8 mouse cellular contexts compared by ENCODE assay signal in genomic region chr12:40223082-40223619, GRCm38 (mm10). TPM values are rescaled to one million over a fixed set of nuclear protein-coding genes. Genes with fewer than 3 reads are reported as not detected.
DNase-seq lines count a peak whose midpoint lies in the region; ATAC-seq and TF ChIP-seq lines count a peak whose summit lies in the region.

No protein-coding gene starts in this region.

- H3K27ac ChIP-seq in CH12.LX (ENCODE audit: insufficient read depth, low read depth) = peak overlapping the region; percentile 95
- H3K27ac ChIP-seq in forebrain, embryonic 12.5 days = peak overlapping the region; percentile 94
- peak overlapping the region; percentile 99 for H3K27ac ChIP-seq in heart, postnatal 0 days (ENCODE audit: low read depth)
- H3K27ac ChIP-seq in liver, embryonic 16.5 days (ENCODE audit: low read length) = peak overlapping the region; percentile 93
- H3K27ac ChIP-seq in neural tube, embryonic 13.5 days (replicated peaks) = peak overlapping the region; percentile 97
- H3K27ac ChIP-seq in testis, adult 2 months (ENCODE audit: control insufficient read depth, insufficient read depth, low read depth, low read length) = peak overlapping the region; percentile 92

- peak overlapping the region; percentile 80; the same call in 1 of the 2 replicates for H3K4me2 ChIP-seq in CH12.LX (ENCODE audit: insufficient read depth, low read depth, poor library complexity, severe bottlenecking)
- H3K4me2 ChIP-seq in forebrain, embryonic 12.5 days = peak overlapping the region; percentile 66
- H3K4me2 ChIP-seq in heart, postnatal 0 days (ENCODE audit: low read depth, low read length) = peak overlapping the region; percentile 81
- H3K4me2 ChIP-seq in liver, embryonic 16.5 days (ENCODE audit: low read depth, low read length) = peak overlapping the region; percentile 87
- peak overlapping the region; percentile 65 for H3K4me2 ChIP-seq in neural tube, embryonic 13.5 days

- no peak for TF ChIP-seq RAD21 in CH12.LX (IDR thresholded peaks at IDR 0.05; ENCODE audit: low read depth, low read length)

- DNase-seq in CH12.LX (ENCODE audit: extremely low read depth) = peak; percentile 98
- DNase-seq in c-Kit-positive CD71-positive TER-119-negative erythroid progenitor cells, embryonic 14.5 days (ENCODE audit: low read depth) = peak; percentile 96
- peak; percentile 99 for DNase-seq in heart, postnatal 0 days (ENCODE audit: low spot score)
- DNase-seq in kidney, postnatal 4 days = peak; percentile 99

- 0% methylated on average over 47 of the region's 47 CpGs for WGBS in forebrain, embryonic 12.5 days
- under 1% methylated on average over 47 of the region's 47 CpGs for WGBS in heart, postnatal 0 days
- WGBS in liver, embryonic 16.5 days (ENCODE audit: insufficient replicate concordance) = under 1% methylated on average over 47 of the region's 47 CpGs
- under 1% methylated on average over 47 of the region's 47 CpGs for WGBS in neural tube, embryonic 13.5 days

- TF ChIP-seq EP300 in CH12.LX (IDR thresholded peaks at IDR 0.05; ENCODE audit: low read length) = no peak
- no peak for TF ChIP-seq EP300 in heart, postnatal 0 days (IDR thresholded peaks at IDR 0.05; ENCODE audit: low read depth)

- TF ChIP-seq POLR2A in CH12.LX (IDR thresholded peaks at IDR 0.05; ENCODE audit: low read depth, low read length) = peak; percentile 100
- TF ChIP-seq POLR2A in testis, adult 2 months (IDR thresholded peaks at IDR 0.05; ENCODE audit: control insufficient read depth, low read depth, low read length) = peak; percentile 99

- no peak for TF ChIP-seq CTCF in CH12.LX (conservative IDR thresholded peaks at IDR 0.05 in 1 of 2, IDR thresholded peaks at IDR 0.05 in 1 of 2; ENCODE audit: low read depth in 2 of 2, low read length in 2 of 2)
- TF ChIP-seq CTCF in heart, postnatal 0 days (IDR thresholded peaks at IDR 0.05; ENCODE audit: low read depth) = no peak
- no peak for TF ChIP-seq CTCF in testis, adult 2 months (IDR thresholded peaks at IDR 0.05; ENCODE audit: control insufficient read depth, insufficient read depth, insufficient replicate concordance, low read depth, low read length)

- peak overlapping the region; percentile 62 to 95 (median 93) for H3K4me3 ChIP-seq in CH12.LX (replicated peaks in 1 of 3; ENCODE audit: low read depth in 2 of 3, low read length in 2 of 3, poor library complexity in 1 of 3)
- peak overlapping the region; percentile 94 for H3K4me3 ChIP-seq in forebrain, embryonic 12.5 days (replicated peaks)
- peak overlapping the region; percentile 90 for H3K4me3 ChIP-seq in heart, postnatal 0 days (ENCODE audit: low read depth, low read length)
- peak overlapping the region; percentile 95 for H3K4me3 ChIP-seq in liver, embryonic 16.5 days (ENCODE audit: low read depth, low read length)
- H3K4me3 ChIP-seq in neural tube, embryonic 13.5 days = peak overlapping the region; percentile 82
- H3K4me3 ChIP-seq in testis, adult 2 months (ENCODE audit: control insufficient read depth, low read depth, low read length) = peak overlapping the region; percentile 90

- peaks cover under 1 to 8% of the 10 kb centered on the region in 2 experiments for H3K36me3 ChIP-seq in CH12.LX (replicated peaks in 1 of 2; ENCODE audit: control insufficient read depth in 1 of 2, insufficient read depth in 1 of 2, low read length in 1 of 2)
- no peaks in the 10 kb centered on the region for H3K36me3 ChIP-seq in forebrain, embryonic 12.5 days (replicated peaks)
- 0 out of 2 replicates have a peak, but pooled peaks cover under 1% of the 10 kb centered on the region for H3K36me3 ChIP-seq in heart, postnatal 0 days (replicated peaks; ENCODE audit: control insufficient read depth, insufficient read depth, low read length)
- no peaks in the 10 kb centered on the region for H3K36me3 ChIP-seq in liver, embryonic 16.5 days (ENCODE audit: control insufficient read depth, insufficient read depth)
- no peaks in the 10 kb centered on the region for H3K36me3 ChIP-seq in neural tube, embryonic 13.5 days
- H3K36me3 ChIP-seq in testis, adult 2 months (ENCODE audit: control insufficient read depth, insufficient read depth, low read length) = no peaks in the 10 kb centered on the region

- ATAC-seq in forebrain, embryonic 12.5 days (ENCODE audit: low FRiP score) = peak; percentile 99
- ATAC-seq in heart, postnatal 0 days (ENCODE audit: insufficient read depth, low read depth) = peak; percentile 95
- ATAC-seq in liver, embryonic 16.5 days (ENCODE audit: low read depth) = peak; percentile 96
- peak; percentile 99 for ATAC-seq in neural tube, embryonic 13.5 days (ENCODE audit: low read depth)

- no peaks in the 10 kb centered on the region for H3K27me3 ChIP-seq in CH12.LX (replicated peaks)
- no peaks in the 10 kb centered on the region for H3K27me3 ChIP-seq in forebrain, embryonic 12.5 days
- no peaks in the 10 kb centered on the region for H3K27me3 ChIP-seq in heart, postnatal 0 days (ENCODE audit: control insufficient read depth, insufficient read depth, low read length)
- H3K27me3 ChIP-seq in liver, embryonic 16.5 days (ENCODE audit: control insufficient read depth, insufficient read depth, low read depth, low read length) = no peaks in the 10 kb centered on the region
- no peaks in the 10 kb centered on the region for H3K27me3 ChIP-seq in neural tube, embryonic 13.5 days
- no peaks in the 10 kb centered on the region for H3K27me3 ChIP-seq in testis, adult 2 months (ENCODE audit: control insufficient read depth, insufficient read depth, low read length)

- H3K9me3 ChIP-seq in CH12.LX (replicated peaks; ENCODE audit: low read length) = no peaks in the 10 kb centered on the region
- H3K9me3 ChIP-seq in forebrain, embryonic 12.5 days = no peaks in the 10 kb centered on the region
- H3K9me3 ChIP-seq in heart, postnatal 0 days (replicated peaks; ENCODE audit: control insufficient read depth, low read length) = no peaks in the 10 kb centered on the region
- H3K9me3 ChIP-seq in liver, embryonic 16.5 days (replicated peaks; ENCODE audit: control insufficient read depth, low read length) = no peaks in the 10 kb centered on the region
- H3K9me3 ChIP-seq in neural tube, embryonic 13.5 days = no peaks in the 10 kb centered on the region

- in situ Hi-C loops in CH12.LX (cut with MboI; ENCODE audit: low pct_ligation_motif_present, low pct_unique_long_range_greater_than_20kb, low sequenced_read_pairs) = no loop called here

- peaks cover 35% of the 10 kb centered on the region for H3K79me2 ChIP-seq in CH12.LX (replicated peaks; ENCODE audit: control insufficient read depth, extremely low read depth, insufficient read depth, poor library complexity, severe bottlenecking)

- H3K4me1 ChIP-seq in CH12.LX (ENCODE audit: control insufficient read depth in 1 of 2, insufficient read depth in 2 of 2) = peaks cover 5 to 26% of the 10 kb centered on the region in 2 experiments; a peak in 2 of 4 replicates
- peaks cover 19% of the 10 kb centered on the region for H3K4me1 ChIP-seq in forebrain, embryonic 12.5 days
- peaks cover 4% of the 10 kb centered on the region; the same call in 1 of the 2 replicates for H3K4me1 ChIP-seq in heart, postnatal 0 days (ENCODE audit: control insufficient read depth, insufficient read depth)
- peaks cover 13% of the 10 kb centered on the region for H3K4me1 ChIP-seq in liver, embryonic 16.5 days (ENCODE audit: control insufficient read depth, low read depth, low read length)
- peaks cover 23% of the 10 kb centered on the region for H3K4me1 ChIP-seq in neural tube, embryonic 13.5 days (replicated peaks)
- H3K4me1 ChIP-seq in testis, adult 2 months (ENCODE audit: control insufficient read depth, insufficient read depth, low read length) = no peaks in the 10 kb centered on the region; the same call in 1 of the 2 replicates

- H3K9ac ChIP-seq in CH12.LX (ENCODE audit: insufficient read depth, low read depth) = peak overlapping the region; percentile 84
- H3K9ac ChIP-seq in forebrain, embryonic 12.5 days = peak overlapping the region; percentile 88
- peak overlapping the region; percentile 97 for H3K9ac ChIP-seq in heart, postnatal 0 days (replicated peaks; ENCODE audit: low read depth, low read length)
- H3K9ac ChIP-seq in liver, embryonic 16.5 days (ENCODE audit: low read depth, low read length) = peak overlapping the region; percentile 90
- peak overlapping the region; percentile 88 for H3K9ac ChIP-seq in neural tube, embryonic 13.5 days

- dilution Hi-C loops in CH12.LX (cut with MboI; ENCODE audit: extremely low pct_ligation_motif_present, extremely low pct_unique_long_range_greater_than_20kb, low sequenced_read_pairs) = no loop called here

TF ChIP-seq in CH12.LX, 34 proteins besides CTCF, POLR2A, EP300 and RAD21 (continues in another document):
- TF ChIP-seq KAT2A (IDR thresholded peaks at IDR 0.05; ENCODE audit: insufficient replicate concordance, low read length) (peak; percentile 95; the same call in 1 of the 2 replicates), ETS1 (conservative IDR thresholded peaks at IDR 0.05; ENCODE audit: low read depth, low read length) (peak; percentile 57; the same call in 1 of the 2 replicates), NELFE (IDR thresholded peaks at IDR 0.05; ENCODE audit: low read depth, low read length) (peak; percentile 100), GABPA (IDR thresholded peaks at IDR 0.05; ENCODE audit: insufficient replicate concordance, low read depth, low read length) (peak; percentile 91; the same call in 1 of the 2 replicates)

RNA-seq across cellular contexts. Expression of gene Lsmem1, which starts 23.9 kb away (rescaled TPM):
- not detected in 2 replicates for total RNA-seq in CH12.LX (2012; rRNA removed)
- not detected in 2 replicates for total RNA-seq in CH12.LX (2014; rRNA removed)
- polyA plus RNA-seq in CH12.LX (2012; ENCODE audit: insufficient read length, low read depth) = not detected in 2 replicates
- polyA plus RNA-seq in forebrain, embryonic 12.5 days (2016; fragmentation: Nextera tagmentation; extraction: Ambion mirVana) = 0.20 TPM in 1 of 2 replicates, not detected in the other
- total RNA-seq in heart, postnatal 0 days (2014; rRNA removed; ENCODE audit: low replicate concordance) = 5.1 and 9.2 TPM in 2 replicates
- 24.3 and 37.5 TPM in 2 replicates for polyA plus RNA-seq in heart, postnatal 0 days (2015; fragmentation: Nextera tagmentation; extraction: Ambion mirVana)
- polyA plus RNA-seq in liver, embryonic 16.5 days (2015; fragmentation: Nextera tagmentation; extraction: Ambion mirVana) = 0.05 and 0.12 TPM in 2 replicates
- polyA plus RNA-seq in neural tube, embryonic 13.5 days (2015; fragmentation: Nextera tagmentation; extraction: Ambion mirVana) = 0.15 TPM in 1 of 2 replicates, not detected in the other
- not detected in 2 replicates for polyA plus RNA-seq in testis, adult 2 months (2012; rRNA removed)

RNA-seq across cellular contexts. Expression of gene Ifrd1, which starts 25.2 kb away (rescaled TPM):
- 98.2 and 105 TPM in 2 replicates for total RNA-seq in CH12.LX (2012; rRNA removed)
- 427 and 506 TPM in 2 replicates for total RNA-seq in CH12.LX (2014; rRNA removed)
- 258 and 269 TPM in 2 replicates for polyA plus RNA-seq in CH12.LX (2012; ENCODE audit: insufficient read length, low read depth)
- polyA plus RNA-seq in forebrain, embryonic 12.5 days (2016; fragmentation: Nextera tagmentation; extraction: Ambion mirVana) = 195 and 196 TPM in 2 replicates
- 47.0 and 74.6 TPM in 2 replicates for total RNA-seq in heart, postnatal 0 days (2014; rRNA removed; ENCODE audit: low replicate concordance)
- polyA plus RNA-seq in heart, postnatal 0 days (2015; fragmentation: Nextera tagmentation; extraction: Ambion mirVana) = 90.4 and 117 TPM in 2 replicates
- 40.3 and 44.5 TPM in 2 replicates for polyA plus RNA-seq in liver, embryonic 16.5 days (2015; fragmentation: Nextera tagmentation; extraction: Ambion mirVana)
- 153 and 166 TPM in 2 replicates for polyA plus RNA-seq in neural tube, embryonic 13.5 days (2015; fragmentation: Nextera tagmentation; extraction: Ambion mirVana)
- polyA plus RNA-seq in testis, adult 2 months (2012; rRNA removed) = 7.7 and 11.3 TPM in 2 replicates

Comparison
In these comparisons a context has a peak if more than half of its experiments do, and no peak if none do; other contexts are left out.
1. Peak in every context shown above with its lines: DNase-seq, ATAC-seq, H3K4me3 ChIP-seq and H3K27ac ChIP-seq.
2. RNA of gene Lsmem1, which starts 23.9 kb away (polyA plus RNA-seq): 24.3 to 37.5 TPM in heart, postnatal 0 days; 0.20 TPM in forebrain, embryonic 12.5 days, 0.15 TPM in neural tube, embryonic 13.5 days, 0.05 to 0.12 TPM in liver, embryonic 16.5 days, not detected in testis, adult 2 months and not detected in CH12.LX; every median in the first group is over 10 times any median in the second.